Mouse (Mus musculus): ENCODE measurements around the gene Tmem136. TPM values are rescaled to one million over a fixed set of nuclear protein-coding genes. Genes with fewer than 3 reads are reported as not detected.

Tmem136 gene
- polyA plus RNA-seq (2014; fragmentation: Illumina TruSeq; extraction: RNeasy Lipid Tissue Mini Kit (QIAGEN cat#74804); ENCODE audit: low replicate concordance): 2.5 TPM

GRCm38 (mm10) chr9:43116134-43116996, at the start of gene Tmem136:
Tmem136 (minus strand) TSS chr9:43116570.

GRCm38 (mm10) chr9:43107187-43107517, 9.2 kb downstream of the Tmem136 start, which contains the start of gene Arhgef12:
Arhgef12 (minus strand) TSS chr9:43107239.

Other genes with a start within 250 kb of the Tmem136 start
- not detected for gene Grik4, start 172.1 kb downstream of the Tmem136 start, polyA plus RNA-seq (2014; fragmentation: Illumina TruSeq; extraction: RNeasy Lipid Tissue Mini Kit (QIAGEN cat#74804); ENCODE audit: low replicate concordance)
- gene Arhgef12, start 9.3 kb downstream of the Tmem136 start, polyA plus RNA-seq (2014; fragmentation: Illumina TruSeq; extraction: RNeasy Lipid Tissue Mini Kit (QIAGEN cat#74804); ENCODE audit: low replicate concordance): 16.0 TPM
- gene Pou2f3, start 93.8 kb upstream of the Tmem136 start, polyA plus RNA-seq (2014; fragmentation: Illumina TruSeq; extraction: RNeasy Lipid Tissue Mini Kit (QIAGEN cat#74804); ENCODE audit: low replicate concordance): 1.4 TPM
- gene Oaf, start 123.3 kb upstream of the Tmem136 start, polyA plus RNA-seq (2014; fragmentation: Illumina TruSeq; extraction: RNeasy Lipid Tissue Mini Kit (QIAGEN cat#74804); ENCODE audit: low replicate concordance): 0.82 TPM
- gene Trim29, start 194.3 kb upstream of the Tmem136 start, polyA plus RNA-seq (2014; fragmentation: Illumina TruSeq; extraction: RNeasy Lipid Tissue Mini Kit (QIAGEN cat#74804); ENCODE audit: low replicate concordance): not detected

Measured in small intestine, adult 10 weeks (tissue).